Mouse (Mus musculus): ENCODE results near the gene Stxbp5. TPM values are rescaled to one million over a fixed set of nuclear protein-coding genes. Genes with fewer than 3 reads are reported as not detected.

The Stxbp5 gene
- polyA plus RNA-seq, 1 experiment from 2014 or later: 7.8 TPM

- Histone ChIP-seq H3K4me3 (no peak overlapping the region), H3K27ac (replicated peaks) (no peak overlapping the region), H3K9me3 (no peaks in the 10 kb centered on the region), H3K27me3 (no peaks in the 10 kb centered on the region), H3K4me2 (replicated peaks) (no peak overlapping the region), H3K9ac (replicated peaks) (no peak overlapping the region), H3K36me3 (no peaks in the 10 kb centered on the region), H3K4me1 (no peaks in the 10 kb centered on the region)
- WGBS: 79% methylated on average over 10 of the region's 11 CpGs
- ATAC-seq (replicated peaks): no peak
Observed at GRCm38 (mm10) chr10:9722519-9723303, 178.2 kb downstream of the Stxbp5 start.

GRCm38 (mm10) chr10:9720027-9720426, 180.9 kb downstream of the Stxbp5 start:
- Histone ChIP-seq H3K27ac (replicated peaks) (no peak overlapping the region), H3K36me3 (no peaks in the 10 kb centered on the region), H3K9ac (replicated peaks) (no peak overlapping the region), H3K27me3 (no peaks in the 10 kb centered on the region), H3K4me1 (no peaks in the 10 kb centered on the region), H3K4me3 (no peak overlapping the region), H3K4me2 (replicated peaks) (no peak overlapping the region), H3K9me3 (no peaks in the 10 kb centered on the region)
- WGBS: 70% methylated on average over 5 of the region's 5 CpGs
- ATAC-seq (replicated peaks): no peak

GRCm38 (mm10) chr10:9718086-9718485, 182.8 kb downstream of the Stxbp5 start:
- ATAC-seq (replicated peaks): no peak
- Histone ChIP-seq H3K9me3 (no peaks in the 10 kb centered on the region), H3K27me3 (no peaks in the 10 kb centered on the region), H3K27ac (replicated peaks) (no peak overlapping the region), H3K9ac (replicated peaks) (no peak overlapping the region), H3K4me3 (no peak overlapping the region), H3K36me3 (no peaks in the 10 kb centered on the region), H3K4me2 (replicated peaks) (no peak overlapping the region), H3K4me1 (no peaks in the 10 kb centered on the region)
- 79% methylated on average over 5 of the region's 5 CpGs for WGBS

Other genes with a start within 250 kb of the Stxbp5 start
- gene Samd5, start 225.9 kb downstream of the Stxbp5 start, polyA plus RNA-seq (2015; fragmentation: Nextera tagmentation; extraction: Ambion mirVana): 3.6 and 3.8 TPM in 2 replicates